Mouse (Mus musculus): Measurements from ENCODE around the gene Gm8890.
"Not testable (repeated sequence)": the region's sequence is repeated elsewhere in the genome, so short reads cannot be mapped to it uniquely, and the experiment has no call there.

Gm8890 gene

GRCm38 (mm10) chr5:11255733-11256132, at the start of gene Gm8890:
Gm8890 (plus strand) TSS chr5:11256033.
- in situ Hi-C loops (cut with MboI): not testable (repeated sequence)

- in situ Hi-C loops (cut with MboI): not testable (repeated sequence)
Observed at GRCm38 (mm10) chr5:11256221-11256620, 388 bp downstream of the Gm8890 start.

Measured in mature B cell (primary cell).